Mouse (Mus musculus): ENCODE measurements around the gene Vash1. TPM values are rescaled to one million over a fixed set of nuclear protein-coding genes. Genes with fewer than 3 reads are reported as not detected.

Gene Vash1
- 8.1 and 9.3 TPM in 2 replicates for polyA plus RNA-seq (2015; fragmentation: Nextera tagmentation; extraction: Ambion mirVana)

DNA sequence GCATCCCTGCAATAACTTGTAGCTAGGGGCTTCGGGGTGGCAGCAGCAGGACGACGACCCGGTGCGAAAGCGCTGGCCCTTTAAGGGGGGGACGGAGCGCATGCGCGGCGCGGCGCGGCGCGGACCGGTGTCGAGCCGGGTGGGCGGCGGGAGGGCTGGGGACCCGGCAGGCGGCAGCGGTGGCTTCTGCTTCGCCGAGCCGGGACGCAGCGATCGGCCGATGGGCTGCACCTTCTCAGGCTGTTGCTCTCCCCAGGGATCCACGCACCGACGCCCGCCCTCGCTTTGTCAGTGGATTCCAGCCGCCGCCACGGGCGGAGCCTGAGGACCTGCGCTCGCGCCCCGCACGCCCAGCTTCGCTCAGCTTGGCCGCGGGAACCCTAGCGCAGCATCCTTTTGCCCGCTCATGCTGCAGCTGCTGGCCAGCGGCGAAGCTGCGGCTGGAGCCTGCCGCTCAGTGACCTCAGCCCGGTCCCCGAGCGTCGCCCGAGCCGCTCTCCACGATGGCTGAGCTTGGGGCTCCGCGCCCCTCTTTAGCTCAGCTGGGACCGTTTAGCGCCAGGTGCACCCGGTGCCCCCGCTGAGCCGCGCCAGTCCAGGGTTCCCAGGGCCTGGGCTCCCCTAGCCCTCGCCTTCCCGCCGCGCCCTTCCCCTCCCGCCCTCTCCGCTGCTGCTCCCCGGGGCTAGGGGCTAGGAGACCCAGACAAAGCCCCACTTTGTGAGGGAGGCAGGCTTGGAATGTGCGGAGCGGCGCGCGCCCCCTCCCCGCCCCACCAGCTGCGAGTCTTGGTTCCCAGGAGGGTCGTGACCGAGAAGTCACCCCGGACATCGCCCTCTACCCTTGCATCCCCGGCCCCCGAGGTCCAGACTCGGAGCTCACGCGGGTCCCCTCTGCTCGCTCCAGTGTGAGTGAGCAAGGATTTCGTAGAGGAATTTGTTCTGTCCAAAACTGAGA, at the start of gene Vash1:
Gene Vash1, plus strand, starts transcription at position 110 of the 955 bp plus-strand sequence.
- no peaks in the 10 kb centered on the region for H3K36me3 ChIP-seq (ENCODE audit: insufficient read depth, low read length)
- peak; percentile 76 for ATAC-seq (ENCODE audit: low FRiP score, low TSS enrichment)
- WGBS = under 1% methylated on average over 92 of the region's 94 CpGs
- peak within 1 kb of the TSS; percentile 99 for H3K4me2 ChIP-seq (replicated peaks; ENCODE audit: low read depth, low read length)
- peaks cover 13% of the 10 kb centered on the region for H3K4me1 ChIP-seq (ENCODE audit: insufficient read depth, low read length)
- H3K9ac ChIP-seq (replicated peaks; ENCODE audit: low read length) = peak within 1 kb of the TSS; percentile 73
- H3K27ac ChIP-seq (ENCODE audit: low read length) = peak within 1 kb of the TSS; percentile 72
- H3K9me3 ChIP-seq (ENCODE audit: low read length) = no peaks in the 10 kb centered on the region
- H3K27me3 ChIP-seq (ENCODE audit: insufficient read depth, low read length) = no peaks in the 10 kb centered on the region
- peak within 1 kb of the TSS; percentile 78 for H3K4me3 ChIP-seq (ENCODE audit: low read length)

DNA sequence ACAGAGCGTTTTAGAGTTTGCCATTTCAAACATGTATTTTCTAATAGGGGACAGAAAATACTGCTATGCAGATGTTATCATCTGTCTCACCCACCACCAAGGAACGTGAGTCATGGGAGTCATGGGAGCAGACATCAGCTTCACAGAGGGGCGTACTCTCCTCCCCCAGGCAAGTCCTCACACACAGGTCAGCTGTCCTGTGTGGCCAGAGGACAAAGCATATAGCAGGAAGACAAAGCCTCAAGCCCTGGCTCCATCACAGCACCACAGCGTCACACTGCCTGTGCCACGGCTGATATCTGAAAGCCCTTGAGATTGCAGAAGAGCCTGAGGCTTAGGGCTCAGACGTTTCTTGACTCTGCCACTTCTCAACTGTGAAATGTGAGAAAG, 49.7 kb upstream of the Vash1 start:
- H3K36me3 ChIP-seq (ENCODE audit: insufficient read depth, low read length) = no peaks in the 10 kb centered on the region

DNA sequence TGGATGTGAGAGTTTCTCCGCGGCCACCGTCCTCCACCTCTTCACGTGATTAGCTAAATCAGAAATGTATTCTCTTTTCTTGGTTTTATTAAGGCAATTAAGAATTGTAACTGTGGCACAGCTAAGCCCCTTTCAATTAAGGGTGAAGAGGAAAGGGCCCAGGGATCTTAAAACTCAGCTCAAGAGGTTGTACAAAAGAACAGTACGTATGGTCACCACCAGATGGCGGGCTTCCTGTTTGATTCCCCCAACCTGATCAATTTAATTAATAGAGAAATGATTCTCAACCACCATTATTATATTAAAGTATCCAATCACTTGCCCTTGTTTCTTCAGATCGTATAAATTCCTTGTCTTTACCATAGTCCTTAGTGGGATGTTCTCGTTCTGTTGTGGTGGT, 36.7 kb upstream of the Vash1 start:
- no peaks in the 10 kb centered on the region for H3K27me3 ChIP-seq (ENCODE audit: insufficient read depth, low read length)
- WGBS = 44% methylated on average over 8 of the region's 8 CpGs

More for the DNA sequence above, 49.7 kb upstream of the Vash1 start:
- 0 out of 2 replicates have a peak, but pooled peaks have one; percentile 39 for ATAC-seq (ENCODE audit: low FRiP score, low TSS enrichment)
- WGBS = 50% methylated on average over 6 of the region's 6 CpGs
- Histone ChIP-seq H3K4me3 (ENCODE audit: low read length) (no peak overlapping the region), H3K4me2 (replicated peaks; ENCODE audit: low read depth, low read length) (no peak overlapping the region), H3K27ac (ENCODE audit: low read length) (no peak overlapping the region), H3K27me3 (ENCODE audit: insufficient read depth, low read length) (no peaks in the 10 kb centered on the region), H3K9ac (replicated peaks; ENCODE audit: low read length) (no peak overlapping the region), H3K4me1 (ENCODE audit: insufficient read depth, low read length) (peaks cover 8% of the 10 kb centered on the region; the same call in 1 of the 2 replicates), H3K9me3 (ENCODE audit: low read length) (no peaks in the 10 kb centered on the region)

DNA sequence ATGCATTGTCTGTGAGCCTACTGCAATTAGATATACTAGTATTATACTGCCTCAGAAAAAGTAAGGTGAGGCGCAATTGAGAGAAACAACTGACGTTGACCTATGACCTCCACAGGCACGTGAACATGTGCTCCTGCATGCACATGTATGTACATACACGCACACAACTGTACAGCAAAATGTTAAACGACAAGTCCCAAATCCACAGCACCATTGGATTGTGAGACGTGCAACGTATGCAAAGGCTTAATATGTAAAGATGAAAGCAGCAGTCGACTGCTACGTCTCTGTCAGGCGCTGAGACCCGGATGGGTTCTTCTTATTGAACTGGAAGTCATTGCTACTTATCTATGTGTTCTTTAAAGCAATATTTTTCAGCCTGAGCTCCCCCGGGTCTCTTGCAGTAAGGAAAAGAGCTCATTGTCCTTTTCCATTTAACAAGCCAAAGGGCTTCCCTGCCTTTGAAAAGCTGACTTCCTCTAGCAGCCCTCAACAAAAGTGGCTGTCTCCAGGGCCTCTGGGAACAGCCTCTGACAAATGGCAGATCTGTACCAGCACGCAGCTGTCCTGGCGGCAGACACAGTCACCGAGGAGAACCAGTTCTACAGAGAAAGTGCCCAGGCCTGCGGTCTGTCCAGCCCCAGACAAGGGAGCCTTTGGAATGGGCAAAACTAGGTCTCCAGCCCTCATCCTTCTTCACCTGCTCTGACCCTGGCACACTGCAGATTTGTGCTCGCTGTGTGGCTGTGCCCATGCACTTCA, 33.8 kb upstream of the Vash1 start:
- Histone ChIP-seq H3K36me3 (ENCODE audit: insufficient read depth, low read length) (no peaks in the 10 kb centered on the region), H3K4me3 (ENCODE audit: low read length) (no peak overlapping the region), H3K9me3 (ENCODE audit: low read length) (no peaks in the 10 kb centered on the region), H3K9ac (replicated peaks; ENCODE audit: low read length) (no peak overlapping the region), H3K4me1 (ENCODE audit: insufficient read depth, low read length) (peaks cover 8% of the 10 kb centered on the region; the same call in 1 of the 2 replicates), H3K4me2 (replicated peaks; ENCODE audit: low read depth, low read length) (no peak overlapping the region), H3K27ac (ENCODE audit: low read length) (no peak overlapping the region), H3K27me3 (ENCODE audit: insufficient read depth, low read length) (no peaks in the 10 kb centered on the region)
- 72% methylated on average over 17 of the region's 17 CpGs for WGBS
- ATAC-seq (ENCODE audit: low FRiP score, low TSS enrichment) = no peak

More for the DNA sequence above, 36.7 kb upstream of the Vash1 start:
- ATAC-seq (ENCODE audit: low FRiP score, low TSS enrichment) = no peak
- H3K4me1 ChIP-seq (ENCODE audit: insufficient read depth, low read length) = peaks cover 6% of the 10 kb centered on the region; the same call in 1 of the 2 replicates
- H3K4me2 ChIP-seq (replicated peaks; ENCODE audit: low read depth, low read length) = no peak overlapping the region
- no peak overlapping the region for H3K4me3 ChIP-seq (ENCODE audit: low read length)
- no peaks in the 10 kb centered on the region for H3K9me3 ChIP-seq (ENCODE audit: low read length)
- no peaks in the 10 kb centered on the region for H3K36me3 ChIP-seq (ENCODE audit: insufficient read depth, low read length)
- H3K9ac ChIP-seq (replicated peaks; ENCODE audit: low read length) = no peak overlapping the region
- H3K27ac ChIP-seq (ENCODE audit: low read length) = no peak overlapping the region

DNA sequence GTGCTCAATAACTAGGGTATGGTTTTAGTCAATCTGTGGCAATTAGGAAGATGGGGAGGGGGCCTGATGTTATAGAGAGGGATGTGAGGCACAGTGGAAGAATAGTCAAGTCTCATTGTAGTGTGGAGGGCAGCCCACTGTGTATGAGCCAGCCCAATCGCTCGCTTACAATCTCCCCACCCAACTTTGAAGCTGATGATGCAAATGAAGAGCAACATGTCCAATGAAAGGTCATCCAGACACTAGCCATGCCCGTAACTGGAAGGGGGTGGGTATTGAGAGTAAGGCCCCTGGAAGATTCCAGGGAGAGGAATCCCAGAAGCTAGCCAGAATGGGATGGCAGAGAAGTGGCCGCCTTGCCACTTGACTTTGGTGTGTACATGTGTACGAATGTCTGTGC, 33.0 kb upstream of the Vash1 start:
- WGBS = 92% methylated on average over 5 of the region's 5 CpGs
- no peak for ATAC-seq (ENCODE audit: low FRiP score, low TSS enrichment)

DNA sequence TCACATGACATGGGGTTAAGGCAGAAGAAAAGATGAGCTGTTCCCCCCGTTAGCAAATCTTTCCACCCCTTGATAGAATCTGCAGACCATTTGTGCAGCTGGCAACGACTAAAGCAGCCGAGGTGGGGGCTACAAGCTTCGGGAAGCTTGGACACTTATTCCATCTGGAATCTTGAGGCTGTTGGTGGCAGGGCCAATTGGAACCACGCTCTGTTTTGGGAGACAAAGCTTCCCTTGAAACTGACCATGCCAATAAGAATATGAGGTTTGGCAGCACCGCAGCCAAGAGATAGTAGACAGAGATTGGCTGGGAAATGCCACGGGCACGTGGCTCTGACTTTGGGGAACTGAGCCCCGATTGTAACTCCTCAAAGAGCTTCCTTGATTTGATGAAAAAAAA, 31.7 kb upstream of the Vash1 start:
- no peak overlapping the region for H3K9ac ChIP-seq (replicated peaks; ENCODE audit: low read length)
- H3K4me3 ChIP-seq (ENCODE audit: low read length) = no peak overlapping the region
- H3K27ac ChIP-seq (ENCODE audit: low read length) = no peak overlapping the region
- H3K9me3 ChIP-seq (ENCODE audit: low read length) = no peaks in the 10 kb centered on the region
- WGBS = 58% methylated on average over 9 of the region's 9 CpGs
- peaks cover 8% of the 10 kb centered on the region; the same call in 1 of the 2 replicates for H3K4me1 ChIP-seq (ENCODE audit: insufficient read depth, low read length)
- ATAC-seq (ENCODE audit: low FRiP score, low TSS enrichment) = no peak
- no peak overlapping the region for H3K4me2 ChIP-seq (replicated peaks; ENCODE audit: low read depth, low read length)
- no peaks in the 10 kb centered on the region for H3K36me3 ChIP-seq (ENCODE audit: insufficient read depth, low read length)
- no peaks in the 10 kb centered on the region for H3K27me3 ChIP-seq (ENCODE audit: insufficient read depth, low read length)

More for the DNA sequence above, 33.0 kb upstream of the Vash1 start:
- no peak overlapping the region for H3K27ac ChIP-seq (ENCODE audit: low read length)
- H3K9ac ChIP-seq (replicated peaks; ENCODE audit: low read length) = no peak overlapping the region
- no peaks in the 10 kb centered on the region for H3K9me3 ChIP-seq (ENCODE audit: low read length)
- H3K4me2 ChIP-seq (replicated peaks; ENCODE audit: low read depth, low read length) = no peak overlapping the region
- no peaks in the 10 kb centered on the region for H3K27me3 ChIP-seq (ENCODE audit: insufficient read depth, low read length)
- no peaks in the 10 kb centered on the region for H3K36me3 ChIP-seq (ENCODE audit: insufficient read depth, low read length)
- H3K4me1 ChIP-seq (ENCODE audit: insufficient read depth, low read length) = peaks cover 8% of the 10 kb centered on the region; the same call in 1 of the 2 replicates
- no peak overlapping the region for H3K4me3 ChIP-seq (ENCODE audit: low read length)

DNA sequence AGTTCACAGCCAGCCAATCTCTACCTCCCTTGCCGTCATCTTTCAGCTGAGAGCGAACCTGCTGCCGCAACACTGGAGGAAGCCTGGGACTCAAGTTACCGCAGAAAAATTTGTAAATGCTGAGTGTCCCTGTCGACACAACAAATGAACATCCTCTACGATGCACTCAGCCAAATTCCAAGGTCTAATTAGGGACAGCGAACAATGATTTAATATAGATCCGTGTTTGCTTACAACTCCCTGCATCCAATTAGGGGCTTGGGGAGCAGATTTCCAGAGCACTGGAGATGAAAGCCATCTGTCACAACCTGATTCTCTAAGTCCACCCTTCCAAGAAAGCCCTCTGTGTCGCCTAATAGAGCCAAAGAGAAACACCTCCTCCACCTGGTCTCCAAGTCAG, 31.2 kb upstream of the Vash1 start:
- ATAC-seq (ENCODE audit: low FRiP score, low TSS enrichment) = no peak
- H3K4me2 ChIP-seq (replicated peaks; ENCODE audit: low read depth, low read length) = no peak overlapping the region
- H3K4me1 ChIP-seq (ENCODE audit: insufficient read depth, low read length) = peaks cover 8% of the 10 kb centered on the region; the same call in 1 of the 2 replicates
- no peaks in the 10 kb centered on the region for H3K36me3 ChIP-seq (ENCODE audit: insufficient read depth, low read length)
- H3K4me3 ChIP-seq (ENCODE audit: low read length) = no peak overlapping the region
- 26% methylated on average over 9 of the region's 9 CpGs for WGBS
- H3K27me3 ChIP-seq (ENCODE audit: insufficient read depth, low read length) = no peaks in the 10 kb centered on the region
- no peak overlapping the region for H3K27ac ChIP-seq (ENCODE audit: low read length)
- no peak overlapping the region for H3K9ac ChIP-seq (replicated peaks; ENCODE audit: low read length)
- H3K9me3 ChIP-seq (ENCODE audit: low read length) = no peaks in the 10 kb centered on the region

DNA sequence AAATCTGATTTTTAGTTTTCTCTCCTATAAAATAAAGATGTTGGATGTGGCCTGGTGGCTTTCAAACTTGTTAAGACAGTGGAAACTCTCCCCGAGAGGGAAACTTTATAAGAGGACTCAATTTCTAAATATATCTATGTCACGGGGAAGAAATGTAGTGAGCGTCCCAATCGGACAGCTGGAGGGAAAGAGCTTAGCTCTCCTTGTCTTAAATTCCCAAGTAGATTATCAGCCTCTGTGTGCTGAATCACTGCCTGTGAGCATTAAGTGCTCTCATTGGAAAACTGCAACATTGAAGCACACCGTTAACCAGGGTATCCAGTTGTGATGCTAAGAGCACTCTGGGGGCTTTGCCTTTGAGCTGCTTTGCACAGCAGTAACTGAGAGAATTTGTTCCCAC, 30.8 kb upstream of the Vash1 start:
- Histone ChIP-seq H3K4me3 (ENCODE audit: low read length) (no peak overlapping the region), H3K4me2 (replicated peaks; ENCODE audit: low read depth, low read length) (no peak overlapping the region), H3K9ac (replicated peaks; ENCODE audit: low read length) (no peak overlapping the region), H3K27me3 (ENCODE audit: insufficient read depth, low read length) (no peaks in the 10 kb centered on the region), H3K27ac (ENCODE audit: low read length) (no peak overlapping the region), H3K4me1 (ENCODE audit: insufficient read depth, low read length) (peaks cover 8% of the 10 kb centered on the region; the same call in 1 of the 2 replicates), H3K9me3 (ENCODE audit: low read length) (no peaks in the 10 kb centered on the region), H3K36me3 (ENCODE audit: insufficient read depth, low read length) (no peaks in the 10 kb centered on the region)
- no peak for ATAC-seq (ENCODE audit: low FRiP score, low TSS enrichment)
- WGBS = 55% methylated on average over 5 of the region's 5 CpGs

DNA sequence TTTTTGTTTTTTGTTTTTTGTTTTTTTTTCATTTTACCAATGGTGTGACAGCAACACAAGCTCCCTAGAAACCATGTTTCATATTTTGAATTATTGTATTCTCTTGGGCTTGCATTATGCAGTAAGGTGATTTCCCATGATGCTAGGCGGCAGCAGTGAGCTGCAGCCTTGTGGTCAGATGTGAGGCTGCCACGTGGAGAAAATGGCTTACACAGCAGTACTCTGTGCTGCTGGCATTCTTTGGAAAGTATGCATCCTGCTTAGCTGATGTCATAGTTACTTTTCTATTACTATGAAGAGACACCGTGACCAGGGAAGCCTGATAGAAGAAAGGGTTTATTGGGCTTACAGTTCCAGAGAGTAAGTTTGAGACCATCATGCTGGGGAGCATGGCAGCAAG, 30.0 kb upstream of the Vash1 start:
- H3K4me3 ChIP-seq (ENCODE audit: low read length) = no peak overlapping the region
- no peaks in the 10 kb centered on the region for H3K27me3 ChIP-seq (ENCODE audit: insufficient read depth, low read length)
- no peak overlapping the region for H3K27ac ChIP-seq (ENCODE audit: low read length)
- no peaks in the 10 kb centered on the region for H3K36me3 ChIP-seq (ENCODE audit: insufficient read depth, low read length)
- H3K9ac ChIP-seq (replicated peaks; ENCODE audit: low read length) = no peak overlapping the region
- WGBS = 71% methylated on average over 3 of the region's 3 CpGs
- no peak for ATAC-seq (ENCODE audit: low FRiP score, low TSS enrichment)
- no peaks in the 10 kb centered on the region for H3K9me3 ChIP-seq (ENCODE audit: low read length)
- no peak overlapping the region for H3K4me2 ChIP-seq (replicated peaks; ENCODE audit: low read depth, low read length)
- H3K4me1 ChIP-seq (ENCODE audit: insufficient read depth, low read length) = peaks cover 8% of the 10 kb centered on the region; the same call in 1 of the 2 replicates
